Mouse (Mus musculus) thymus, postnatal 25 days (tissue): ENCODE results near the gene Hist1h2bg.
A peak's percentile ranks its signal among the peaks of the same experiment; 100 is the strongest.
"Not testable (repeated sequence)": the region's sequence is repeated elsewhere in the genome, so short reads cannot be mapped to it uniquely, and the experiment has no call there.

Source experiments
- DNase-seq: peaks from one replicate; pipeline ENCODE4 v3.0.0; 2022

The Hist1h2bg gene

GRCm38 (mm10) chr13:23539821-23540220, 31.4 kb upstream of the Hist1h2bg start:
- DNase-seq: not testable (repeated sequence)

- no peak for DNase-seq
Measured at GRCm38 (mm10) chr13:23541497-23541896, 29.7 kb upstream of the Hist1h2bg start.

GRCm38 (mm10) chr13:23542225-23542980, 28.8 kb upstream of the Hist1h2bg start:
- not testable (repeated sequence) for DNase-seq

GRCm38 (mm10) chr13:23542999-23543607, 28.1 kb upstream of the Hist1h2bg start, which contains the start of gene Hist1h2bh:
Gene Hist1h2bh (minus strand): TSS chr13:23543392.
- peak; percentile 81 for DNase-seq

- peak; percentile 82 for DNase-seq
Measured at GRCm38 (mm10) chr13:23543965-23544786, 27.0 kb upstream of the Hist1h2bg start, which contains the start of gene Hist1h3f. Gene Hist1h3f (plus strand): TSS chr13:23544052.

- peak; percentile 50 for DNase-seq
Measured at GRCm38 (mm10) chr13:23544787-23545120, 26.4 kb upstream of the Hist1h2bg start.

GRCm38 (mm10) chr13:23546694-23547093, 24.5 kb upstream of the Hist1h2bg start:
- no peak for DNase-seq

- no peak for DNase-seq
Measured at GRCm38 (mm10) chr13:23550761-23551145, 20.4 kb upstream of the Hist1h2bg start.

GRCm38 (mm10) chr13:23551146-23551834, 19.9 kb upstream of the Hist1h2bg start, which contains the start of gene Hist1h4f:
Gene Hist1h4f (minus strand): TSS chr13:23551648.
- peak; percentile 91 for DNase-seq

GRCm38 (mm10) chr13:23551931-23552914, 19.0 kb upstream of the Hist1h2bg start:
- DNase-seq: no peak

- no peak for DNase-seq
Measured at GRCm38 (mm10) chr13:23552962-23553361, 18.2 kb upstream of the Hist1h2bg start, which contains the start of gene Hist1h1d. Gene Hist1h1d (plus strand): TSS chr13:23553262.

- DNase-seq: no peak
Measured at GRCm38 (mm10) chr13:23554393-23554792, 16.8 kb upstream of the Hist1h2bg start.

- DNase-seq: peak; percentile 92
Measured at GRCm38 (mm10) chr13:23554925-23555838, 16.0 kb upstream of the Hist1h2bg start.

- DNase-seq: peak; percentile 74
Measured at GRCm38 (mm10) chr13:23555839-23556416, 15.3 kb upstream of the Hist1h2bg start.

- no peak for DNase-seq
Measured at GRCm38 (mm10) chr13:23556906-23557305, 14.3 kb upstream of the Hist1h2bg start.

GRCm38 (mm10) chr13:23560699-23561098, 10.5 kb upstream of the Hist1h2bg start:
- not testable (repeated sequence) for DNase-seq

GRCm38 (mm10) chr13:23561531-23561882, 9.7 kb upstream of the Hist1h2bg start:
- DNase-seq: not testable (repeated sequence)

- peak; percentile 91 for DNase-seq
Measured at GRCm38 (mm10) chr13:23561883-23562659, 9.1 kb upstream of the Hist1h2bg start, which contains the start of gene Hist1h3e. Gene Hist1h3e (minus strand): TSS chr13:23562369.
